Mouse (Mus musculus) olfactory bulb, adult 2 months (tissue): ENCODE measurements at regions not wholly inside any gene's neighbourhood (a gene's known extent, or its start where the extent isn't known, plus 50 kb on each side); places are given as distances from the start of the nearest gene placed in this dataset.

Experiments used
- CTCF ChIP-seq: fragments of 200-500 bp; IDR thresholded peaks from 2 replicates; pipeline ENCODE4 v1.5.1; 2012; ENCODE audit warnings: low read depth, mild to moderate bottlenecking, low read length, moderate library complexity; ENCODE audit not compliant: insufficient read depth
- POLR2A ChIP-seq: fragments of 200-500 bp; IDR thresholded peaks from 2 replicates; pipeline ENCODE4 v1.6.1; 2012; ENCODE audit warnings: mild to moderate bottlenecking, low read depth, low read length, moderate library complexity; ENCODE audit not compliant: insufficient read depth

DNA sequence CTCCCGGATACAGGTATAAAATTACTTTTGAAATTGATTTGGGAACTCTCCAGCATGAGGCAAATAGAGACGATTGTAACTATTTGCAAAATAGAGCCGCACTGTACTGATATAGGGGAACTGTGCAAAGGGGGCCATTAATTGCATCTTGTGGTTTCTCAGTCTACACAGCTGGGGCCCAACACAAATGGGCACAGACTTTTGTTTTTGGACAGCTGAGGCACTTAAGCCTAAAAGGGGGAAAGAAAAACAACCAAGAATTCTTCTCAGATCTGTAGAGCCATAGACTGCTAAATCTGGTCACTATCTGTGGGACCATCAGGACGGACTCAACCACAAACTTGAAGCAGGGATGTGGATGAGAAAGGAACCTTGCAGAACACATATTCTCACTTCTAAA lies 347.9 kb downstream of the Cd83 start:
- TF ChIP-seq CTCF: no peak
- TF ChIP-seq POLR2A: no peak
